Mouse (Mus musculus) urinary bladder, postnatal 36 days (tissue): ENCODE results near the gene Hectd1.
A peak's percentile ranks its signal among the peaks of the same experiment; 100 is the strongest.

Experiments used
- DNase-seq, 2 experiments: peaks; one replicate each; pipeline ENCODE4 v3.0.0; 2022; ENCODE audit warnings: low spot score in 2 of 2, mixed read lengths in 1 of 2

The Hectd1 gene

GRCm38 (mm10) chr12:51843576-51844520, 14.5 kb upstream of the Hectd1 start:
- no peak for DNase-seq

- no peak for DNase-seq
These were observed 12.9 kb upstream of the Hectd1 start for GRCm38 (mm10) chr12:51842081-51842864.

- no peak for DNase-seq
These were observed 10.5 kb upstream of the Hectd1 start for GRCm38 (mm10) chr12:51839856-51840255.

DNA sequence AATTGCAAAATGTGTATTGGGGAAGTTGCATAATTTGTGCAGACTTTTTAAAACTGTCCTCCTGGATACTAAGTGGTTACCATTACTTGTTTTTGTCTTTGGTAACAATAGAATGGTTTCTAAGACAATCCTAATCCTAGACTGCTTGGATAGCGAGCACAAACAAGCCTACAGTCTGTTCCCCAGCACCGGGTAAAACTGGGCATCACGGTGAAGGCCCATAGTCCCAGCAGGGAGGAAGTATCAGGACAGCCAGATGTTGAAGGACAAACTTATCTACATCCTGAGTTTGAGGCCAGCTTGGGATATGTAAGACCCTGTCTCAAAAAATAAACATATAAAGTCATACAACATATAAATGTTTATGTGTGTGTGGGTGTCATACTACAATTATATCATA, 5.9 kb upstream of the Hectd1 start:
- no peak for DNase-seq

GRCm38 (mm10) chr12:51831931-51832330, 2.6 kb upstream of the Hectd1 start:
- no peak for DNase-seq

GRCm38 (mm10) chr12:51831296-51831695, 2.0 kb upstream of the Hectd1 start:
- DNase-seq = no peak

GRCm38 (mm10) chr12:51830671-51831070, 1.3 kb upstream of the Hectd1 start:
- no peak for DNase-seq

DNA sequence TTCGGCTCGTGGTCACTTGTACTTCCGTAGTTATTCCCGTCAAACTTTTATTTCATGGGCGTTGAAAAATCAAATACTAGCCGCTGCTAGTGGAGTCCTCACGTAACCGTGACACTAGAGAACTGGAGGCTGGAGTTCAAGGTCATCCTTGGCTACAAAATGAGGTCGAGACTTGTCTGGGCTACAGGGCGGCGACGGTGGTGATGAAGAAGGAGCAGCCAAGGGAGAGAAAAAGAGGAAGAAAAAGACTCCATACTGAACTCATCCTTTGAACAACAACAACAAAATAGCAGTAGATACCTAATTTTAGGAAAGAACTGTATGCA, 704 bp upstream of the Hectd1 start:
- DNase-seq = no peak

DNA sequence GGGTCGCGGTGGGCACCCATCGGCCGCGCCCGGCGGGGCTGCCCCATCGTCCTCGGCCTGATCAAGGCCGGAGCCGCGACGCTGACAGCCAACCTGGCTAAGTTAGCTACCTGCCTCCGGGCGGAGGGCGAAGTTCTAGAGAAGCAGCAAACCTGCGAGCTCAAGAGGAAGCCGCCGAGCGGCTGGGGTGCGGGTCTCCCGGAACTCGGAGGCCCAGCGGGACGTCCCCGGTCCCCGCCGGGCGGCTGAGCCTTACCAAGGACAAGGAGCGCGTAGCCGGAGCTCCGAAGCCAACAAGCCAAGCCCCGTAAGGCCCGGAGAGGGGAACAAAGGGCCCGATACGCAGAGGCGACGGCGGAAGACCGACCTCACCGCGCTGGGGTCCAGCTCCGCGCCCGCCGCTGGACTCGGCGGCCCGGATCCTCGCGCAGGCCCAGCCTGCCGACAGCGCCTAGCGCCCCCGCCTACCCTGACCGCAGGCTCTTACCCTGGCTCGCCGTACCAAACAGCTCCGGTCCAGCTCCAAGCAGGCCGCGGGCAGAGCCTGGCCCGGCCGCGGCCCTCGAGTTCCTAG, 533 bp downstream of the Hectd1 start:
- peak; percentile 53 to 58 for DNase-seq

- DNase-seq = no peak
These were observed 1.2 kb downstream of the Hectd1 start for GRCm38 (mm10) chr12:51827958-51828650.

DNA sequence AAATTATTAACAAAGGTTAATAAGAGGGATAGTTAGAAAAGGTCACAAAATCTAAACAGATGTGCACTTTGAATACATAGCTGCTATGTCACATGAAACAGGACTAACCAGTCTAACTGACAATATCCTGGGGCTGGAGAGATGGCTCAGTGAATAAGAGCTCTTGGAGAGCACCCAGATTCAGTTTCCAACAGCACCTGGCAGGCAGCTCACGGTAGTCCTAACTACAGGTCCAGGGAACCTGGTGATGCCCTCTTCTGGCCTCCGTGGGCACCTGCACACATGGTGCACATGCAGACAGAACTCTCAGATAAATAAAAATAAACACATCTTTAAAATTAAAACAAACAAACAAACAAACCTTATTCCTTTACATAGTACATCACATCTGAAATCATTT, 4.0 kb downstream of the Hectd1 start:
- no peak for DNase-seq

DNA sequence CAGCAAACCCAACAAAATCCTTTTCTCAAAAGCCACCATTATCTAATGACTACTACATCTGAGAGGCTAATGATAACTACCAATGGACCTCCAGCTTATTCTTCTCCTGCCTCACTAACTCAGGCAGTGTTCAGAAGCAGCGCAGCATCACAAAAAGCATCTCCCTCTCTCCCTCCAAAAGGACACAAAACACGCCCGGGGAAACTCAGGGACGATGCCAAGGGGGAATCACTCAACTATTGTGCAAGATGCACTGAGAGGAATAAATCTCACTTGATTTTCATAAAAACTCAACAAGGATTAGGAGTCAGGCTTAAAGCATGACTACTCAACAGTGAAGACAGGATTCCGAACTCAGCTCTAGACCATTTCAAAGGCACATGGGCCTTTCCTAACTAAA, 6.0 kb downstream of the Hectd1 start:
- DNase-seq = no peak

DNA sequence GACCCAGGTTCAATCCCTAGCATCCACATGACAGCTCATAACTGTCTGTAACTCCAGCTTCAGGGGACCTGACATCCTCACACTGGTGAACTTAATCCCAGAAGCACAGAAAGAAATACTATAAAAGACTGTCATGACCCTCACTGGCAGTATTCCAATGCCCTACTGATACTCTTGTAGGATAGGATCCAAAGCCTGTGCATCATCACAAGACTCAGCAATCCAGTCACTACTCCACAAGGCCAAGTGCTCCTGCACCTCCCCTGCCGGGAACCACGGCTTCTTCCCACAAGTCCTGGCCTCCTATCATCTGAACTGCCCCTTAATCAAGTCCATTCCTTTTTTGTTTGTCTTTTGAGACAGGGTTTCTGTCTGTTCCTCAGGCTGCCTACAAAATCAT, 6.5 kb downstream of the Hectd1 start:
- DNase-seq = no peak

- DNase-seq = no peak
These were observed 7.1 kb downstream of the Hectd1 start for GRCm38 (mm10) chr12:51822236-51822635.

DNA sequence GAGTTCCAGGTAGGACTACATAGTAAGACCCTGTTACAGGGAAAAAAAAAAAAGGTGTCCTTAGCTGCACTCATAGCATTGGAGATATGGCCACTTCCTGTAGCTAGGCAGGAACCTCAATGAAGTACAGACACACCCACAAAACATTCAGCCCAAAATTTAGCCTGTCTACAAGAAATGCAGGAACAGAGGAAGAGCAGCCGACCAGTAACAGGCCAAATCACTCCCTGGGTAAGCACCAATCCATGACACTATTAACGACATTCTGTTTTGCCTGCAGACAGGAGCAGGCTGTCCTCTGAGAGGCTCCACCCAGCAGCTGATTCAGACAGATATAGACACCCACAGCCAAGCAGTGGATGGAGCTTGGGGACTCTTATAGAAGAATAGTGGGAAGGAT, 8.1 kb downstream of the Hectd1 start:
- DNase-seq = peak in 1 of 2 experiments; percentile 33

DNA sequence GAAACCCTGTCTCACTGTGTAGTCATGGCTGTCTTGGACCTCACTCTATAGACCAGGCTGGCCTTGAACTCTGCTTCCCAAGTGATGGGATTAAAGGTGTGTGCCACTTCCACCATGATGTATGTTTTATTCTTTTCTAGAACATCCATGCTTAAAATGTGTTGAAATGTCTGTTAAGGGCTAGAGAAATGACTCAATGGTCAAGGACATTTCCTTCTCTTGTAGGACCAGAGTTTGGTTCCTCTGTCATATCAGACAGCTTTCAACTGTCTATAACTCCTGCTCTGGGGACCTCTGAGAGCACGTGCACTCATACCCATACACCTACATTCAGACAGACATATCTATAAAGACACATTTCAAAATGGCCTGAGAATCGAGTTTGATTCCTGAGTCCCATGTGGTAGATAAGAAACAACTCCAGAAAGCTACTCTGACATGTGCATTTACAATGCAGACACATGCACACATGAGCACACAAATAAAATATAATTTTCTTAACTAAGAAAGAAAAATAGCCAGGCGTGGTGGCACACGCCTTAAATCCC, 9.3 kb downstream of the Hectd1 start:
- no peak for DNase-seq

GRCm38 (mm10) chr12:51817815-51818613, 11.3 kb downstream of the Hectd1 start:
- DNase-seq = no peak

GRCm38 (mm10) chr12:51811388-51812140, 17.8 kb downstream of the Hectd1 start:
- no peak for DNase-seq

DNA sequence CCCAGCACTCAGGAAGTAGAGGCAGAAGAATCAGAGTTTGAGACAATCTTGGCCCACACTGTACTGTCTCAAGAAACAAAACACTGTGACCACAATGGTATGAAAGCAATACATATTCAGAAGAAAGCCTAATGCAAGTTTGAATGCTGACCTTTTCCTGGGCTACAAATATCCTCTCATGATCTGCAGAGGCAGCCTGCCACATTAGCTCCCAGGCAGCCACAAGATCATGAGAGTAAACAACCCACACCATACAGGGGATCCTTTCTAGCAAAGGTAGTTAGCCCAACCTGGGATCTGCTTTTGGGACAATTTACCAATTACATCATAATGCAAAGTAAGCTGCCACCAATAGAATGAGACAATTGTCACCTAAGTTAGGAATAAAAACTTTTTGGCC, 18.8 kb downstream of the Hectd1 start:
- DNase-seq = no peak

- DNase-seq = no peak
These were observed 44.5 kb downstream of the Hectd1 start for GRCm38 (mm10) chr12:51784842-51785241.
